Comparison of ENCODE assay signal across 6 mouse cellular contexts in genomic region chr15:4808131-4808530, GRCm38 (mm10).
"Had no signal": no experiment of that assay in that cellular context is flagged by ENCODE, and none has a peak within 500 bp of the region (broad histone marks: within the 10 kb centered on the region; RNA-seq: fewer than 3 reads in every experiment).

No protein-coding gene starts in this region.

- DNase-seq: kidney, postnatal 10 days; kidney, postnatal 4 days; left cerebral cortex, postnatal 4 days; right cerebral cortex, adult 18-20 months; right cerebral cortex, postnatal 25 days; thymus, postnatal 14 days had no signal
